Mouse (Mus musculus): ENCODE data around the gene Cep128.

The Cep128 gene

GRCm38 (mm10) chr12:90954740-90955473, 429.3 kb downstream of the Cep128 start:
- no peak for DNase-seq (ENCODE audit: low spot score)
